Mouse (Mus musculus): ENCODE data around the gene Krt79. TPM values are rescaled to one million over a fixed set of nuclear protein-coding genes. Genes with fewer than 3 reads are reported as not detected.

Krt79 gene
- total and polyA plus RNA-seq, 2 experiments from 2014 or later = 0.31 TPM; not detected in 1

- DNase-seq (ENCODE audit: low spot score) = no peak
These were observed 7.1 kb downstream of the Krt79 start for GRCm38 (mm10) chr15:101933024-101933423.

GRCm38 (mm10) chr15:101929666-101930065, 10.5 kb downstream of the Krt79 start:
- WGBS = 1% methylated on average over 17 of the region's 17 CpGs
- H3K9me3 ChIP-seq (replicated peaks; ENCODE audit: control insufficient read depth, low read length) = no peaks in the 10 kb centered on the region
- TF ChIP-seq EP300 (IDR thresholded peaks at IDR 0.05; ENCODE audit: low read depth) (no peak), CTCF (IDR thresholded peaks at IDR 0.05; ENCODE audit: low read depth) (no peak)
- H3K9ac ChIP-seq (replicated peaks; ENCODE audit: low read depth, low read length) = no peak overlapping the region
- peak overlapping the region; percentile 37 for H3K4me3 ChIP-seq (ENCODE audit: low read depth, low read length)
- peaks cover 24% of the 10 kb centered on the region for H3K27me3 ChIP-seq (ENCODE audit: control insufficient read depth, insufficient read depth, low read length)
- peak overlapping the region; percentile 61 for H3K4me2 ChIP-seq (ENCODE audit: low read depth, low read length)
- no peak overlapping the region for H3K27ac ChIP-seq (ENCODE audit: low read depth)
- ATAC-seq (ENCODE audit: insufficient read depth, low read depth) (no peak), DNase-seq (ENCODE audit: low spot score) (no peak)
- peaks cover 5% of the 10 kb centered on the region; the same call in 1 of the 2 replicates for H3K4me1 ChIP-seq (ENCODE audit: control insufficient read depth, insufficient read depth)
- no peaks in the 10 kb centered on the region for H3K36me3 ChIP-seq (replicated peaks; ENCODE audit: control insufficient read depth, insufficient read depth, low read length)

More at GRCm38 (mm10) chr15:101933024-101933423, 7.1 kb downstream of the Krt79 start:
- no peak overlapping the region for H3K4me3 ChIP-seq (ENCODE audit: low read depth, low read length)
- H3K9ac ChIP-seq (replicated peaks; ENCODE audit: low read depth, low read length) = no peak overlapping the region
- no peak overlapping the region for H3K27ac ChIP-seq (ENCODE audit: low read depth)
- peaks cover 24% of the 10 kb centered on the region for H3K27me3 ChIP-seq (ENCODE audit: control insufficient read depth, insufficient read depth, low read length)
- H3K4me2 ChIP-seq (ENCODE audit: low read depth, low read length) = no peak overlapping the region
- no peaks in the 10 kb centered on the region for H3K36me3 ChIP-seq (replicated peaks; ENCODE audit: control insufficient read depth, insufficient read depth, low read length)
- no peaks in the 10 kb centered on the region for H3K9me3 ChIP-seq (replicated peaks; ENCODE audit: control insufficient read depth, low read length)
- TF ChIP-seq CTCF (IDR thresholded peaks at IDR 0.05; ENCODE audit: low read depth) = no peak
- TF ChIP-seq EP300 (IDR thresholded peaks at IDR 0.05; ENCODE audit: low read depth) = no peak
- WGBS = 72% methylated on average over 6 of the region's 6 CpGs
- ATAC-seq (ENCODE audit: insufficient read depth, low read depth) = no peak
- H3K4me1 ChIP-seq (ENCODE audit: control insufficient read depth, insufficient read depth) = peaks cover 5% of the 10 kb centered on the region; the same call in 1 of the 2 replicates

DNA sequence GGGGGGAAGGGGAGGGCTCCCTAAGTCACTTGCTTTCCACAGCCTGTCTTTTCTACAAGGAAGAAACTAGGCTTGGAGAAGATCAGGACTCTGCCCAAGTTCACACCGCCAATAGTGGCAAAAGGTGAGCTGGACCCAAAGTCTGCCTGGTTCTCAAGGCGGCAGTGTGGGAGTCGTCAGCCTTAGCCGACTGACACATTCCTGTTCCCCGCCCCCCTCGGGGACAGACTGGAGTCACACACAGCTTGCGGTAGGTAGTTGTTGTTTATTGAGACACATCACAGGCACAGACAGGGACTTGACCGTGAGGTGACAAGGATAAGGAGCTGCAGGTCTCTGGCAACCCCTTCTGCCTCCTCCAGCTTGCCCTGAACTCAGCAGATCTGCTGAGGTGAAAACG, 11.0 kb downstream of the Krt79 start:
- Histone ChIP-seq H3K9me3 (replicated peaks; ENCODE audit: control insufficient read depth, low read length) (no peaks in the 10 kb centered on the region), H3K4me1 (ENCODE audit: control insufficient read depth, insufficient read depth) (peaks cover 5% of the 10 kb centered on the region; the same call in 1 of the 2 replicates), H3K9ac (replicated peaks; ENCODE audit: low read depth, low read length) (no peak overlapping the region), H3K27me3 (ENCODE audit: control insufficient read depth, insufficient read depth, low read length) (peaks cover 28% of the 10 kb centered on the region), H3K27ac (ENCODE audit: low read depth) (no peak overlapping the region), H3K36me3 (replicated peaks; ENCODE audit: control insufficient read depth, insufficient read depth, low read length) (no peaks in the 10 kb centered on the region), H3K4me3 (ENCODE audit: low read depth, low read length) (peak overlapping the region; percentile 37; the same call in 1 of the 2 replicates), H3K4me2 (ENCODE audit: low read depth, low read length) (peak overlapping the region; percentile 61; the same call in 1 of the 2 replicates)
- DNase-seq (ENCODE audit: low spot score) (no peak), ATAC-seq (ENCODE audit: insufficient read depth, low read depth) (no peak)
- WGBS = 15% methylated on average over 9 of the region's 9 CpGs
- TF ChIP-seq EP300 (IDR thresholded peaks at IDR 0.05; ENCODE audit: low read depth) (no peak), CTCF (IDR thresholded peaks at IDR 0.05; ENCODE audit: low read depth) (no peak)

- no peak for ATAC-seq (ENCODE audit: insufficient read depth, low read depth)
- Histone ChIP-seq H3K9me3 (replicated peaks; ENCODE audit: control insufficient read depth, low read length) (no peaks in the 10 kb centered on the region), H3K4me1 (ENCODE audit: control insufficient read depth, insufficient read depth) (peaks cover 5% of the 10 kb centered on the region; the same call in 1 of the 2 replicates), H3K36me3 (replicated peaks; ENCODE audit: control insufficient read depth, insufficient read depth, low read length) (no peaks in the 10 kb centered on the region), H3K27ac (ENCODE audit: low read depth) (no peak overlapping the region), H3K4me3 (ENCODE audit: low read depth, low read length) (no peak overlapping the region), H3K9ac (replicated peaks; ENCODE audit: low read depth, low read length) (no peak overlapping the region), H3K27me3 (ENCODE audit: control insufficient read depth, insufficient read depth, low read length) (peaks cover 29% of the 10 kb centered on the region), H3K4me2 (ENCODE audit: low read depth, low read length) (no peak overlapping the region)
- TF ChIP-seq EP300 (IDR thresholded peaks at IDR 0.05; ENCODE audit: low read depth) = no peak
- TF ChIP-seq CTCF (IDR thresholded peaks at IDR 0.05; ENCODE audit: low read depth) = no peak
- 48% methylated on average over 12 of the region's 12 CpGs for WGBS
- DNase-seq (ENCODE audit: low spot score) = no peak
These were observed 12.6 kb downstream of the Krt79 start for GRCm38 (mm10) chr15:101927340-101928080.

- peaks cover 15% of the 10 kb centered on the region; the same call in 1 of the 2 replicates for H3K27me3 ChIP-seq (ENCODE audit: control insufficient read depth, insufficient read depth, low read length)
- no peaks in the 10 kb centered on the region for H3K9me3 ChIP-seq (replicated peaks; ENCODE audit: control insufficient read depth, low read length)
- H3K27ac ChIP-seq (ENCODE audit: low read depth) = no peak overlapping the region
- 77% methylated on average over 1 of the region's 1 CpGs for WGBS
- no peak for TF ChIP-seq CTCF (IDR thresholded peaks at IDR 0.05; ENCODE audit: low read depth)
- TF ChIP-seq EP300 (IDR thresholded peaks at IDR 0.05; ENCODE audit: low read depth) = no peak
- H3K9ac ChIP-seq (replicated peaks; ENCODE audit: low read depth, low read length) = no peak overlapping the region
- DNase-seq (ENCODE audit: low spot score) = no peak
- H3K4me2 ChIP-seq (ENCODE audit: low read depth, low read length) = no peak overlapping the region
- peaks cover 4% of the 10 kb centered on the region; the same call in 1 of the 2 replicates for H3K4me1 ChIP-seq (ENCODE audit: control insufficient read depth, insufficient read depth)
- no peak overlapping the region for H3K4me3 ChIP-seq (ENCODE audit: low read depth, low read length)
- no peak for ATAC-seq (ENCODE audit: insufficient read depth, low read depth)
- H3K36me3 ChIP-seq (replicated peaks; ENCODE audit: control insufficient read depth, insufficient read depth, low read length) = no peaks in the 10 kb centered on the region
These were observed 15.1 kb downstream of the Krt79 start for GRCm38 (mm10) chr15:101925041-101925440.
